Mouse (Mus musculus) limb, embryonic 11.5 days (tissue): ENCODE data around the gene Traf2. TPM values are rescaled to one million over a fixed set of nuclear protein-coding genes. Genes with fewer than 3 reads are reported as not detected.

Source experiments
- ATAC-seq: fragments of 200-750 bp; cut with Nextera tagmentation; 2 replicates; pipeline ENCODE4 v1.8.0; 2017; ENCODE audit warnings: low read depth; ENCODE audit not compliant: insufficient number of reproducible peaks, low FRiP score, low TSS enrichment
- DNase-seq: peaks from one replicate; pipeline ENCODE4 v3.0.0-alpha.2; 2015; ENCODE audit warnings: low spot score
- H3K27ac ChIP-seq: fragments of 300-500 bp; sonication (generic); replicated peaks from 2 replicates; pipeline ENCODE4 v1.5.1; 2014; ENCODE audit warnings: low read depth, mild to moderate bottlenecking, low read length
- H3K27me3 ChIP-seq: fragments of 300-500 bp; sonication (generic); 2 replicates; pipeline ENCODE4 v1.6.1; 2014; ENCODE audit warnings: mild to moderate bottlenecking, low read length, mixed read lengths; ENCODE audit not compliant: control insufficient read depth, insufficient read depth
- H3K36me3 ChIP-seq: fragments of 300-500 bp; sonication (generic); 2 replicates; pipeline ENCODE4 v1.6.1; 2014; ENCODE audit warnings: mild to moderate bottlenecking, low read length, moderate library complexity, mixed read lengths; ENCODE audit not compliant: control insufficient read depth, insufficient read depth
- H3K4me1 ChIP-seq: fragments of 300-500 bp; sonication (generic); 2 replicates; pipeline ENCODE4 v1.6.1; 2014; ENCODE audit warnings: low read length, mixed read lengths; ENCODE audit not compliant: control insufficient read depth, insufficient read depth
- H3K4me2 ChIP-seq: fragments of 300-500 bp; sonication (generic); 2 replicates; pipeline ENCODE4 v1.6.1; 2014; ENCODE audit warnings: low read depth, mild to moderate bottlenecking, moderate library complexity; ENCODE audit not compliant: severe bottlenecking
- H3K4me3 ChIP-seq: fragments of 300-500 bp; sonication (generic); 2 replicates; pipeline ENCODE4 v1.5.1; 2014; ENCODE audit warnings: low read depth, low read length
- H3K9ac ChIP-seq: fragments of 300-500 bp; sonication (generic); 2 replicates; pipeline ENCODE4 v1.6.1; 2014; ENCODE audit warnings: mild to moderate bottlenecking, low read length
- H3K9me3 ChIP-seq: fragments of 300-500 bp; sonication (generic); 2 replicates; pipeline ENCODE4 v1.6.1; 2016; ENCODE audit warnings: low read length; ENCODE audit not compliant: control insufficient read depth
- WGBS: fragments of 180-500 bp; shearing (Covaris S2); extraction: QIAGEN DNeasy Blood & Tissue Kit; methylation state at CpG from one replicate; pipeline ENCODE4 v1.1.7; 2014; 5-methylcytosine and 5-hydroxymethylcytosine counted together
- polyA plus RNA-seq: library from polyadenylated mRNA; unstranded; fragments of >200 nt; fragmentation: Nextera tagmentation; extraction: Ambion mirVana; gene quantifications from 2 replicates; pipeline ENCODE4 v1.2.1, GENCODE M21; 2014

Traf2 gene
- polyA plus RNA-seq, 1 experiment from 2014 or later: 40.0 TPM

- WGBS: 72% methylated on average over 10 of the region's 10 CpGs
- no peaks in the 10 kb centered on the region for H3K36me3 ChIP-seq
- H3K4me2 ChIP-seq: no peak overlapping the region
- no peaks in the 10 kb centered on the region for H3K27me3 ChIP-seq
- peaks cover 5% of the 10 kb centered on the region; the same call in 1 of the 2 replicates for H3K4me1 ChIP-seq
- ATAC-seq (no peak), DNase-seq (no peak)
- no peak overlapping the region for H3K9ac ChIP-seq
- H3K4me3 ChIP-seq: no peak overlapping the region
- no peak overlapping the region for H3K27ac ChIP-seq
- no peaks in the 10 kb centered on the region for H3K9me3 ChIP-seq
Observed at GRCm38 (mm10) chr2:25468962-25469915, 77.5 kb downstream of the Traf2 start.

Other genes starting within 250 kb of the Traf2 start
- gene Grin1, start 227.8 kb downstream of the Traf2 start, polyA plus RNA-seq: 0.60 and 1.4 TPM in 2 replicates
- 81.9 and 97.6 TPM in 2 replicates for gene Man1b1, start 214.6 kb downstream of the Traf2 start, polyA plus RNA-seq
- 16.6 and 18.8 TPM in 2 replicates for gene Dpp7, start 190.6 kb downstream of the Traf2 start, polyA plus RNA-seq
- 8.9 and 9.1 TPM in 2 replicates for gene Uap1l1, start 181.3 kb downstream of the Traf2 start, polyA plus RNA-seq
- 63.0 and 69.4 TPM in 2 replicates for gene Sapcd2, start 174.6 kb downstream of the Traf2 start, polyA plus RNA-seq
- gene Entpd2, start 151.1 kb downstream of the Traf2 start, polyA plus RNA-seq: not detected in 2 replicates
- 6.1 and 6.8 TPM in 2 replicates for gene Npdc1, start 147.6 kb downstream of the Traf2 start, polyA plus RNA-seq
- not detected in 2 replicates for gene Fut7, start 123.7 kb downstream of the Traf2 start, polyA plus RNA-seq
- gene Abca2, start 118.2 kb downstream of the Traf2 start, polyA plus RNA-seq: 3.1 and 3.8 TPM in 2 replicates
- gene Clic3, start 90.1 kb downstream of the Traf2 start, polyA plus RNA-seq: 0.81 TPM in 1 of 2 replicates, not detected in the other
- gene Paxx, start 85.8 kb downstream of the Traf2 start, polyA plus RNA-seq: 15.0 and 18.1 TPM in 2 replicates
- gene Ptgds, start 76.9 kb downstream of the Traf2 start, polyA plus RNA-seq: not detected in 2 replicates
- not detected in 2 replicates for gene Lcn12, start 53.0 kb downstream of the Traf2 start, polyA plus RNA-seq
- gene Fbxw5, start 46.2 kb downstream of the Traf2 start, polyA plus RNA-seq: 68.0 and 72.3 TPM in 2 replicates
- gene C8g, start 45.2 kb downstream of the Traf2 start, polyA plus RNA-seq: 5.6 and 5.8 TPM in 2 replicates
- 324 and 330 TPM in 2 replicates for gene Edf1, start 10.9 kb upstream of the Traf2 start, polyA plus RNA-seq
- gene Mamdc4, start 27.9 kb upstream of the Traf2 start, polyA plus RNA-seq: 3.1 and 7.0 TPM in 2 replicates
- 161 and 162 TPM in 2 replicates for gene Phpt1, start 28.3 kb upstream of the Traf2 start, polyA plus RNA-seq
- 0.04 TPM in 1 of 2 replicates, not detected in the other for gene Ajm1, start 34.8 kb upstream of the Traf2 start, polyA plus RNA-seq
- gene Rabl6, start 61.6 kb upstream of the Traf2 start, polyA plus RNA-seq: 59.3 and 65.6 TPM in 2 replicates
- 0.15 and 0.16 TPM in 2 replicates for gene Ccdc183, start 70.7 kb upstream of the Traf2 start, polyA plus RNA-seq
- gene Tmem141, start 75.1 kb upstream of the Traf2 start, polyA plus RNA-seq: 18.7 and 20.7 TPM in 2 replicates
- 0.35 and 0.54 TPM in 2 replicates for gene Fcna, start 81.1 kb upstream of the Traf2 start, polyA plus RNA-seq
- not detected in 2 replicates for gene Lcn8, start 106.2 kb upstream of the Traf2 start, polyA plus RNA-seq
- not detected in 2 replicates for gene Lcn5, start 111.0 kb upstream of the Traf2 start, polyA plus RNA-seq
- not detected in 2 replicates for gene Lcn6, start 129.8 kb upstream of the Traf2 start, polyA plus RNA-seq
- not detected in 2 replicates for gene Lcn10, start 135.8 kb upstream of the Traf2 start, polyA plus RNA-seq
- gene Obp2a, start 153.1 kb upstream of the Traf2 start, polyA plus RNA-seq: not detected in 2 replicates
- gene Bmyc, start 159.8 kb upstream of the Traf2 start, polyA plus RNA-seq: 73.9 and 79.2 TPM in 2 replicates
- gene Obp2b, start 190.1 kb upstream of the Traf2 start, polyA plus RNA-seq: not detected in 2 replicates
- not detected in 2 replicates for gene Lcn3, start 218.6 kb upstream of the Traf2 start, polyA plus RNA-seq
- not detected in 2 replicates for gene Lcn11, start 230.1 kb upstream of the Traf2 start, polyA plus RNA-seq
- 0.37 and 0.60 TPM in 2 replicates for gene Gm13539, start 235.3 kb upstream of the Traf2 start, polyA plus RNA-seq